Mouse (Mus musculus): ENCODE measurements around the gene Adap1. TPM values are rescaled to one million over a fixed set of nuclear protein-coding genes. Genes with fewer than 3 reads are reported as not detected.
A peak's percentile ranks its signal among the peaks of the same experiment; 100 is the strongest.

Gene Adap1
- polyA plus RNA-seq, 1 experiment from 2014 or later, result 2.0 TPM

GRCm38 (mm10) chr5:139257818-139258217 is 67.6 kb downstream of the Adap1 start:
- peaks cover 5% of the 10 kb centered on the region; the same call in 1 of the 2 replicates for H3K36me3 ChIP-seq (ENCODE audit: control insufficient read depth, insufficient read depth, low read length)
- H3K4me1 ChIP-seq (replicated peaks; ENCODE audit: control insufficient read depth, insufficient read depth, low read length), result peaks cover 8% of the 10 kb centered on the region
- H3K4me3 ChIP-seq (ENCODE audit: low read depth, low read length), result no peak overlapping the region
- H3K9me3 ChIP-seq (ENCODE audit: control insufficient read depth, low read length), result no peaks in the 10 kb centered on the region
- DNase-seq (ENCODE audit: low spot score) (no peak), ATAC-seq (replicated peaks; ENCODE audit: low FRiP score) (no peak)
- no peak overlapping the region for H3K4me2 ChIP-seq (ENCODE audit: low read depth, low read length, severe bottlenecking)
- H3K27ac ChIP-seq (ENCODE audit: low read depth, low read length), result no peak overlapping the region
- WGBS, result 73% methylated on average over 4 of the region's 4 CpGs
- H3K9ac ChIP-seq (ENCODE audit: low read length), result no peak overlapping the region
- no peaks in the 10 kb centered on the region for H3K27me3 ChIP-seq (ENCODE audit: control insufficient read depth, insufficient read depth, low read length)

DNA sequence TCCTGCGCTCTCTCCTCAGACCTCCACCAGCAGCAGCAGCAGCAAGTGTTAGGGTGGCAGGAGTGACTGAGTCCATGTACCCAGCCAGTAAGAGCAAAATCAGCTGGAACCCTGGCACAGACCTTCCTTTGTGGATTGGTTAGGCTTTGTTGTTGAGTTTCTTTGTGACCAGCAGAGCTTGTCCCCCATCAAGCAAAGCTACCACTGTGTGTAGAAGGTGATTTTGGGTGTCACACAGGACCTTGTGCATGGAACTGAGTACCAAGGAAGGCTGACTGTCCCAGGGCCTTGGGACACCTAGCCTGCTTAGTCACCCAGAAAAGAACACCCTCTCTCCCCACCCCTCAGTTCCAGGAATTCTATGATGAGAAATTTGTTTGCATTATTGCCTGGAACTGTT is 68.2 kb downstream of the Adap1 start:
- Histone ChIP-seq H3K4me2 (ENCODE audit: low read depth, low read length, severe bottlenecking) (no peak overlapping the region), H3K4me3 (ENCODE audit: low read depth, low read length) (no peak overlapping the region), H3K36me3 (ENCODE audit: control insufficient read depth, insufficient read depth, low read length) (no peaks in the 10 kb centered on the region; the same call in 1 of the 2 replicates), H3K9me3 (ENCODE audit: control insufficient read depth, low read length) (no peaks in the 10 kb centered on the region), H3K4me1 (replicated peaks; ENCODE audit: control insufficient read depth, insufficient read depth, low read length) (peaks cover 8% of the 10 kb centered on the region), H3K27me3 (ENCODE audit: control insufficient read depth, insufficient read depth, low read length) (no peaks in the 10 kb centered on the region), H3K27ac (ENCODE audit: low read depth, low read length) (no peak overlapping the region), H3K9ac (ENCODE audit: low read length) (no peak overlapping the region)
- DNase-seq (ENCODE audit: low spot score) (no peak), ATAC-seq (replicated peaks; ENCODE audit: low FRiP score) (no peak)
- 100% methylated on average over 1 of the region's 1 CpGs for WGBS

DNA sequence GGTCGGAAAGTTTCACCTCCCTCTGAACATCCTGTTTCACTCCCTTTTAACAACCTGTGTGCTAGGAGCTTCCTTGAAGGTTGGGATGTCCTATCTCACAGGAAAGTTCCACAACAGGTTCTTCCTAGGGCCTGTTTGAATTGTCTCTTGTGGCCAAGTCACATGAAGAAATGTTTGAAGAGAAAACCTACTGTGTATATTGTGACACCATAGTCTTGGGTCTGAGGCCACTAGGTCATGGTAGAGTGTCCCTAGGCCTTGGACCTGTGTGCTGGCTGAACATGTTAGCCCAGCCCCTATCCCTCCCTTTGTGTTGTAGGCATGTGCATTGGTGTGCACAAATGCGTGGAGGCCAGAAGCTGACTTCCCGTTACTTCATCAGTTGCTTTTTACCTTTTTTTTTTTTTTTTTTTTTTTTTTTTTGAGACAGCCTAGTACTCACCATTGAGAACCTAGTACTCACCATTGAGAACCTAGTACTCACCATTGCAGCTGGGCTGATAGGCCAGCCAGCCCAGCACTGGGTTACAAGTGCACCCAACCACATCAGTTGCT is 69.1 kb downstream of the Adap1 start:
- Histone ChIP-seq H3K9ac (ENCODE audit: low read length) (no peak overlapping the region), H3K4me3 (ENCODE audit: low read depth, low read length) (no peak overlapping the region), H3K36me3 (ENCODE audit: control insufficient read depth, insufficient read depth, low read length) (no peaks in the 10 kb centered on the region), H3K27ac (ENCODE audit: low read depth, low read length) (no peak overlapping the region), H3K4me1 (replicated peaks; ENCODE audit: control insufficient read depth, insufficient read depth, low read length) (peaks cover 11% of the 10 kb centered on the region), H3K27me3 (ENCODE audit: control insufficient read depth, insufficient read depth, low read length) (no peaks in the 10 kb centered on the region), H3K4me2 (ENCODE audit: low read depth, low read length, severe bottlenecking) (no peak overlapping the region), H3K9me3 (ENCODE audit: control insufficient read depth, low read length) (no peaks in the 10 kb centered on the region)
- ATAC-seq (replicated peaks; ENCODE audit: low FRiP score) (no peak), DNase-seq (ENCODE audit: low spot score) (no peak)
- WGBS, result 95% methylated on average over 3 of the region's 3 CpGs

DNA sequence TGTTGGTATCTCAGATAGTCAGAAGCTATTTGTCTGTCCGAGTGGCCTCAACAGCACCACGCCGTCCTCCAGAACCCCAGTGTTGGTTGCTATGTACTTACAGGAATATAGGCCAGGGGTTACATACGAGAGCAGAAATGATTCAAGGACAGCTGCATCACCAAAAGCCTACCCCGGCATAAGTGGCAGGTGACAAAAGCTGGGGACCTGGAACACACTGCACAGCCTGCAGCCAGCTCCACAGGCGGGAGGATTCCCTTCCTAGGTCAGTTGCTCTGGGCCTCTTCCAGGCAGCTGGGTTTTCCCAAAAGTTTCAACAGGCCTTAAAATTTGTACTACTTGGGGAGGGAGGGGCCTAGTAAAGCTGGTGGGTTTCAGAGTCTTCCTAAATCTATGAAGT is 69.6 kb downstream of the Adap1 start:
- Histone ChIP-seq H3K27me3 (ENCODE audit: control insufficient read depth, insufficient read depth, low read length) (no peaks in the 10 kb centered on the region), H3K4me2 (ENCODE audit: low read depth, low read length, severe bottlenecking) (no peak overlapping the region), H3K27ac (ENCODE audit: low read depth, low read length) (no peak overlapping the region), H3K36me3 (ENCODE audit: control insufficient read depth, insufficient read depth, low read length) (no peaks in the 10 kb centered on the region), H3K9ac (ENCODE audit: low read length) (no peak overlapping the region), H3K4me3 (ENCODE audit: low read depth, low read length) (no peak overlapping the region), H3K4me1 (replicated peaks; ENCODE audit: control insufficient read depth, insufficient read depth, low read length) (peaks cover 11% of the 10 kb centered on the region), H3K9me3 (ENCODE audit: control insufficient read depth, low read length) (no peaks in the 10 kb centered on the region)
- DNase-seq (ENCODE audit: low spot score) (no peak), ATAC-seq (replicated peaks; ENCODE audit: low FRiP score) (no peak)
- 90% methylated on average over 6 of the region's 6 CpGs for WGBS

DNA sequence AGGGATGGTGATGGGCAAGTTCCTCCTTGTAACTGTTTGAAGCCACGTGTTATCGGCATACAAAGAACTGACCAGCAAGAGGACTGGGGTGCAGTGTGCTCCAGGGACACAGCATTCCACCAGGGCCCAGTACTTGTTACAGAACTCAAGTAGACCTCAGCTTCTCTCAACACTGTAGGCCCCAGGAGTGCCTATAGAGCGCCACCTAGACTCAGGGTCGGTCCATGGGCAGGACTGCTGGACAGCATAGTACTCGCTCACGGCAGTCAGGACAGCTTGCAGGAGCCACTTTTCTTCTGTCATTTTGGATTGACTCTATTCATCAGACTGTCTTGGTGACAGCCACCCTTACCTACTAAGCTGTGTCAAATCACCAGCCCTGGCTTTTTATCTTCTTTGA is 70.5 kb downstream of the Adap1 start:
- Histone ChIP-seq H3K36me3 (ENCODE audit: control insufficient read depth, insufficient read depth, low read length) (no peaks in the 10 kb centered on the region), H3K4me3 (ENCODE audit: low read depth, low read length) (no peak overlapping the region), H3K9ac (ENCODE audit: low read length) (no peak overlapping the region), H3K9me3 (ENCODE audit: control insufficient read depth, low read length) (no peaks in the 10 kb centered on the region), H3K27me3 (ENCODE audit: control insufficient read depth, insufficient read depth, low read length) (no peaks in the 10 kb centered on the region), H3K4me1 (replicated peaks; ENCODE audit: control insufficient read depth, insufficient read depth, low read length) (peaks cover 11% of the 10 kb centered on the region), H3K27ac (ENCODE audit: low read depth, low read length) (no peak overlapping the region), H3K4me2 (ENCODE audit: low read depth, low read length, severe bottlenecking) (no peak overlapping the region)
- ATAC-seq (replicated peaks; ENCODE audit: low FRiP score) (no peak), DNase-seq (ENCODE audit: low spot score) (no peak)
- 86% methylated on average over 6 of the region's 6 CpGs for WGBS

DNA sequence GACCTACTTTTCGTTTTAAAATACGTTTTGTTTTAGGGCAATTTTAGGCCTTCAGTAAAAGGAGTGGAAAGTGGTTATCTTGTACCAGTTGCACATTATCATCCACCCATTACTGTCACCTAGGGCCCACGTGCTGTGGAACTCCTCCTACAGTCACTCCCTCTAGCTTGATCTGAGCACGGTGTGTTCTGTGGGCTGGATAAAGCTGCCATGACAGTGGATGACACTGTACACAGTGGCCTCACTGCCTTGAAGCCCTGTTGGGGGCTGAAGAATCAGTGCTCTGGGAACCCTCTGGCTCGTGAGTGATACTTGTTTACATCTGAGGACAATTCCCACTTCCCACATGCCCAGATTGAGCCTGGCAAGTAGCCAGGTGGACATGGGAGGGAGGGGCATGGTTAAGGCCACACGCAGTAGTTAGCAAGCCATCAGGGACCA is 72.1 kb downstream of the Adap1 start:
- Histone ChIP-seq H3K9me3 (ENCODE audit: control insufficient read depth, low read length) (no peaks in the 10 kb centered on the region), H3K4me1 (replicated peaks; ENCODE audit: control insufficient read depth, insufficient read depth, low read length) (peaks cover 11% of the 10 kb centered on the region), H3K4me3 (ENCODE audit: low read depth, low read length) (peak overlapping the region; percentile 81), H3K36me3 (ENCODE audit: control insufficient read depth, insufficient read depth, low read length) (peaks cover 4% of the 10 kb centered on the region; the same call in 1 of the 2 replicates), H3K27ac (ENCODE audit: low read depth, low read length) (peak overlapping the region; percentile 76; the same call in 1 of the 2 replicates), H3K27me3 (ENCODE audit: control insufficient read depth, insufficient read depth, low read length) (no peaks in the 10 kb centered on the region), H3K9ac (ENCODE audit: low read length) (peak overlapping the region; percentile 75), H3K4me2 (ENCODE audit: low read depth, low read length, severe bottlenecking) (peak overlapping the region; percentile 91)
- ATAC-seq (replicated peaks; ENCODE audit: low FRiP score), result no peak
- DNase-seq (ENCODE audit: low spot score), result no peak
- 13% methylated on average over 6 of the region's 6 CpGs for WGBS

GRCm38 (mm10) chr5:139252910-139253245 is 72.5 kb downstream of the Adap1 start:
- H3K36me3 ChIP-seq (ENCODE audit: control insufficient read depth, insufficient read depth, low read length), result peaks cover 5% of the 10 kb centered on the region; the same call in 1 of the 2 replicates

DNA sequence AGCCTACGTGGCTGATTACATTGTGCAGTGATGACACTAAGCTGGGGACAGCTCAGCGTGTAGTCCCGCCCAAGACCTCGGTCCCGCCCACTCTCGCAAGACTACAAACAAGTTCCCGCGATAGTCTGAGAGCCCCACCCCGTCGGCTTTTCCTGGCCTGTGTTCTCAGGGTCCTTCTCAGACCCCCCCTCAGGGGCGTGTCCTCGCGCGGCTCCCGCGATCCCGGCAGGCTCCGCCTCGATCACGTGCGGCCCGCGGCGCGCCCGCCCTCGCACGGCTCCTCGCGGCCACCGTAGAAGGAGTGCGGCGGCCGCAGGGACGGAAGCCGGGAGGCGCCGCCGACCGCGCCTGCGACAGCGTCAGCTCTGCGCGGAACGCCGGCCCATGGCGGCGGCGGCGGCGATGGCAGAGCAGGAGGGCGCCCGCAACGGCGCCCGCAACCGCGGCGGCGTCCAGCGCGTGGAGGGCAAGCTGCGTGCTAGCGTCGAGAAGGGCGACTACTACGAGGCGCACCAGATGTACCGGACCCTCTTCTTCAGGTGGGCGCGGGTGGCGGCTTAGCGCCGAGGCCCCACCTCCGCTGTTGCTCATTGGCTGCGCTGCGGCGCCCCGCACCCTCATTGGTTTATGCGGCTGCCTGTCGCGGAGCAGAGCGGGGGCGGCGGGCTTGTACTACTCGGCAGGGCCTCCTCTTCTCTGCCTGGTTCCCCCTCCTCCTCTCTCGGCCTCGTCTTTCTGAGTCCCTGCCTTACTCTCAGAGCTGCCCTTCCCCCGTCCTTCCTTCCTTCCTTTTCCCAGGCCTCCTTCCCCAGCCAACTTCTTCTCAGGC is 73.1 kb downstream of the Adap1 start, which contains the start of gene Get4:
TSS of gene Get4 (plus strand) at position 244 of the 829 bp plus-strand sequence.
- Histone ChIP-seq H3K9ac (ENCODE audit: low read length) (peak within 1 kb of the TSS; percentile 75), H3K27me3 (ENCODE audit: control insufficient read depth, insufficient read depth, low read length) (no peaks in the 10 kb centered on the region), H3K36me3 (ENCODE audit: control insufficient read depth, insufficient read depth, low read length) (peaks cover 5% of the 10 kb centered on the region; the same call in 1 of the 2 replicates), H3K27ac (ENCODE audit: low read depth, low read length) (peak within 1 kb of the TSS; percentile 76), H3K4me2 (ENCODE audit: low read depth, low read length, severe bottlenecking) (peak within 1 kb of the TSS; percentile 91), H3K4me1 (replicated peaks; ENCODE audit: control insufficient read depth, insufficient read depth, low read length) (peaks cover 11% of the 10 kb centered on the region), H3K9me3 (ENCODE audit: control insufficient read depth, low read length) (no peaks in the 10 kb centered on the region), H3K4me3 (ENCODE audit: low read depth, low read length) (peak within 1 kb of the TSS; percentile 81)
- peak; percentile 95 for ATAC-seq (replicated peaks; ENCODE audit: low FRiP score)
- WGBS, result under 1% methylated on average over 86 of the region's 90 CpGs
- peak; percentile 100 for DNase-seq (ENCODE audit: low spot score)

More at GRCm38 (mm10) chr5:139252910-139253245, 72.5 kb downstream of the Adap1 start:
- ATAC-seq (replicated peaks; ENCODE audit: low FRiP score) (peak; percentile 8; the same call in 1 of the 2 replicates), DNase-seq (ENCODE audit: low spot score) (no peak)
- peak overlapping the region; percentile 75 for H3K9ac ChIP-seq (ENCODE audit: low read length)
- H3K9me3 ChIP-seq (ENCODE audit: control insufficient read depth, low read length), result no peaks in the 10 kb centered on the region
- H3K4me3 ChIP-seq (ENCODE audit: low read depth, low read length), result peak overlapping the region; percentile 81
- H3K27ac ChIP-seq (ENCODE audit: low read depth, low read length), result peak overlapping the region; percentile 76; the same call in 1 of the 2 replicates
- peaks cover 11% of the 10 kb centered on the region for H3K4me1 ChIP-seq (replicated peaks; ENCODE audit: control insufficient read depth, insufficient read depth, low read length)
- H3K27me3 ChIP-seq (ENCODE audit: control insufficient read depth, insufficient read depth, low read length), result no peaks in the 10 kb centered on the region
- H3K4me2 ChIP-seq (ENCODE audit: low read depth, low read length, severe bottlenecking), result peak overlapping the region; percentile 91
- WGBS, result 2% methylated on average over 7 of the region's 7 CpGs

Data from forebrain, embryonic 11.5 days (tissue).